Mouse (Mus musculus) stomach, embryonic 16.5 days (tissue): ENCODE data around the gene Lrp6. TPM values are rescaled to one million over a fixed set of nuclear protein-coding genes. Genes with fewer than 3 reads are reported as not detected.
A peak's percentile ranks its signal among the peaks of the same experiment; 100 is the strongest.

Source experiments
- ATAC-seq: fragments of 200-750 bp; cut with Nextera tagmentation; 2 replicates; pipeline ENCODE4 v1.8.0; 2017; ENCODE audit warnings: moderate number of reproducible peaks, moderate TSS enrichment; ENCODE audit not compliant: insufficient read depth, low FRiP score
- H3K27ac ChIP-seq: fragments of 300-500 bp; sonication (generic); 2 replicates; pipeline ENCODE4 v1.5.1; 2014; ENCODE audit warnings: low read length
- H3K27me3 ChIP-seq: fragments of 300-500 bp; sonication (generic); 2 replicates; pipeline ENCODE4 v1.6.1; 2014; ENCODE audit warnings: low read length, control low read depth, mixed read lengths; ENCODE audit not compliant: control insufficient read depth, insufficient read depth
- H3K36me3 ChIP-seq: fragments of 300-500 bp; sonication (generic); 2 replicates; pipeline ENCODE4 v1.6.1; 2014; ENCODE audit warnings: low read length; ENCODE audit not compliant: control insufficient read depth, insufficient read depth
- H3K4me1 ChIP-seq: fragments of 300-500 bp; sonication (generic); 2 replicates; pipeline ENCODE4 v1.6.1; 2014; ENCODE audit warnings: low read length, control low read depth, mixed read lengths; ENCODE audit not compliant: control insufficient read depth, insufficient read depth
- H3K4me2 ChIP-seq: fragments of 300-500 bp; sonication (generic); 2 replicates; pipeline ENCODE4 v1.6.1; 2014; ENCODE audit warnings: low read depth, low read length, mixed read lengths
- H3K4me3 ChIP-seq: fragments of 300-500 bp; sonication (generic); replicated peaks from 2 replicates; pipeline ENCODE4 v1.5.1; 2014; ENCODE audit warnings: mild to moderate bottlenecking, low read length
- H3K9ac ChIP-seq: fragments of 300-500 bp; sonication (generic); 2 replicates; pipeline ENCODE4 v1.6.1; 2014; ENCODE audit warnings: low read length
- H3K9me3 ChIP-seq: fragments of 300-500 bp; sonication (generic); replicated peaks from 2 replicates; pipeline ENCODE4 v1.6.1; 2016; ENCODE audit warnings: low read length, control low read depth; ENCODE audit not compliant: control insufficient read depth
- WGBS: fragments of 180-500 bp; shearing (Covaris S2); extraction: QIAGEN DNeasy Blood & Tissue Kit; methylation state at CpG from one replicate; pipeline ENCODE4 v1.1.7; 2014; 5-methylcytosine and 5-hydroxymethylcytosine counted together
- polyA plus RNA-seq: library from polyadenylated mRNA; unstranded; fragments of >200 nt; fragmentation: Nextera tagmentation; extraction: Ambion mirVana; gene quantifications from 2 replicates; pipeline ENCODE4 v1.2.1, GENCODE M21; 2015

Lrp6 gene
- polyA plus RNA-seq, 1 experiment from 2014 or later, result 17.4 TPM

DNA sequence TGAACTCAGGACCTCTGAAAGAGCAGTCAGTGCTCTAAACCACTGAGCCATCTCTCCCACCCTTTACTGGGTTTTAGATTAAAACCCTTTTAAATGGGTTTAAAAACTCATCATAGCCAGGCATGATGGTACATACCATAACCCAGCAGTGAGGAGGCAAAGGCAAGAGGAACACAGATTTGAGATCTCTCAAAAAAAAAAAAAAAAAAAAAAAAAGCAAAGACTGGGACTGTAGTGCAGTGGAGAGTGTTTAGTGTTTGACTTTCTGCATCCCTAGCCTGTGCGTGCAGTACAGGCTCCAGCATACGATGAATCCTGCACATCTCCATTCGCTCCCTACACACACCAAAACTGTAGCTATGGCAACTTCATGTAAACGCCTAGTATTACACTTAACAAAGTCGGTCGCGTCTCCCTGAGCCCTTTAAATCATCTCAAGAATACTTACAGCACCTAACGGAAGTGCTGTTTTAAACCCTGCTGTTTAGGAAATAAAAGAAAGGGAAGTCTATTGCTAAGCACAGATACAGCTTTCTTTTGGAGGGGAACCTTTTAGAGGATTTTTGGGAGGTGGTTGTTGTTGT, 8.1 kb downstream of the Lrp6 start:
- no peaks in the 10 kb centered on the region for H3K36me3 ChIP-seq
- 40% methylated on average over 8 of the region's 8 CpGs for WGBS
- H3K4me2 ChIP-seq, result no peak overlapping the region
- H3K27me3 ChIP-seq, result no peaks in the 10 kb centered on the region
- no peak overlapping the region for H3K4me3 ChIP-seq
- peaks cover 36% of the 10 kb centered on the region for H3K4me1 ChIP-seq
- no peak for ATAC-seq
- H3K9ac ChIP-seq, result no peak overlapping the region
- H3K9me3 ChIP-seq, result no peaks in the 10 kb centered on the region
- H3K27ac ChIP-seq, result no peak overlapping the region

DNA sequence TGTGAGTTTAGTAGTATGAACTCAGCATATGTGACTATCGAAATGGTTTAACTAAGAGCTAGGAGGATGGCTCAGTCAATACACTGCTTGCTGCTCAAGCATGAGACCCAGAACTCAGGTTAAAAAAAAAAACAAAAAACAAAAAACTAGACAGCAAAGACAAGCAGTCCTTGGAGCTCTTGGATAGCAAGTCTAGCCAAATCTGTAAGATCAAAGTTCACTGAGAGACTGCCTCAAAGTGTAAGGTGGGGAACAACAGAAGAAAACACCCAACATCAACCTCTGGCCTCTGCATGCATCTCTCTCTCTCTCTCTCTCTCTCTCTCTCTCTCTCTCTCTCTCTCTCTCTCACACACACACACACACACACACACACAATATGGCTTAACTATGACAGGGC, 9.7 kb downstream of the Lrp6 start:
- Histone ChIP-seq H3K4me1 (peaks cover 31% of the 10 kb centered on the region), H3K4me2 (no peak overlapping the region), H3K4me3 (no peak overlapping the region), H3K9me3 (no peaks in the 10 kb centered on the region), H3K27me3 (no peaks in the 10 kb centered on the region), H3K36me3 (no peaks in the 10 kb centered on the region), H3K9ac (no peak overlapping the region), H3K27ac (no peak overlapping the region)
- ATAC-seq, result no peak
- 86% methylated on average over 1 of the region's 1 CpGs for WGBS

DNA sequence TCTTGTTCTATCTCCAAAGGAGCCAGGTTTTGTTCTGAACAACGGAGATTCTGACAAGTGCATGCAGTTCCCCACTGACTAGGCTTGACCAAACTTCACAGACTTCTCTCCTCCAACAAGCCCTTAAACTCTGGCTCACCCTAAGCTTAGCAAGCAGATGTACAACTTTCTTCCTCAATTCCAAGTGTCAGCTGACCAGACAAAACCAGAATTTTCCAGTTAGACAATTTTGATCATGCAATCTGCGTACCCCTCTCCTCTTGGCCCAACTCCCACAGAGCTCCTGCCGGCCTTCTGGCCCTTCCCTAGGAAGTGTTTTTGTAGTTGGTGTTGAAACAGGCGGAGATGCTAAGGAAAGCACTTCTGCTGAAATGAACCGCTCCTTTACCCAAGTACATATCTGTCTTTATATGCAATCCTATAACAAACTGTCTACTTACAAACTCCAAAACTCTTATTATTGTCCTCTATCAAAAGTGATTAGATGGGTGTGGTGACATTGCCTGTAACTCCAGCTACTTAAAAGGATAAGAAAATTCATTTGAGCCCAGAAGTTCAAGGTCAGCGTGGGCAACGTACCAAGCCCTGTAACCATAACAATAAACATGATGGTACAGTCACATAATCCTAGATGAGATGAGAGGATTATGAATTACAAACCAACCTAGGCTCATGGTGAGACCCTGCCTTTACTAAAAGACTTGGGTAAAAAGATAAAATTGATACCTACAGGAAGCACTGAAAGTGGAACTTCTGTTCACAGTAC, 10.4 kb downstream of the Lrp6 start:
- Histone ChIP-seq H3K9me3 (no peaks in the 10 kb centered on the region), H3K27me3 (no peaks in the 10 kb centered on the region), H3K4me3 (no peak overlapping the region), H3K27ac (no peak overlapping the region), H3K4me1 (peaks cover 31% of the 10 kb centered on the region), H3K9ac (no peak overlapping the region), H3K36me3 (no peaks in the 10 kb centered on the region), H3K4me2 (no peak overlapping the region)
- peak; percentile 10; the same call in 1 of the 2 replicates for ATAC-seq
- WGBS, result 55% methylated on average over 7 of the region's 7 CpGs

DNA sequence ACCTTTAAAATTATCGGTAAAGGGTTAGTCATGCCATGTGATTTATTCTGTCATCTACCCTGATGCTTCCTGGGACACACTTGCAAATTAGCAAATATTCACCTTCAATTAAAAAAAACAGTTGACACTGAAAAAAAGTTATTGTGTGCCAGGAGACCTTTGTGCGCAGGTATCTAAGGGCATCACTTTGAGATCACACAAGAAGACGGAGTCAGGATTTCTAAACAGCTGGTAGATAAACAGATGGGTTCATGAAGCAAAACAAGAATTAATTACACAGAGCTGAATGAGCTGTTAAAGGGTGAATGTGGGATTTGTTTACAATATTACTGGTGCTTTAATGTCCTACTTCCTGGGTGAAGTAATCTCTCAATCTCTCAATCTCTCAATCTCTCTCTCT, 11.6 kb downstream of the Lrp6 start:
- no peak for ATAC-seq
- no peaks in the 10 kb centered on the region for H3K27me3 ChIP-seq
- no peak overlapping the region for H3K9ac ChIP-seq
- no peaks in the 10 kb centered on the region for H3K36me3 ChIP-seq
- H3K4me3 ChIP-seq, result no peak overlapping the region
- H3K4me1 ChIP-seq, result peaks cover 28% of the 10 kb centered on the region
- no peaks in the 10 kb centered on the region for H3K9me3 ChIP-seq
- no peak overlapping the region for H3K4me2 ChIP-seq
- WGBS, result 67% methylated on average over 3 of the region's 3 CpGs
- H3K27ac ChIP-seq, result no peak overlapping the region

DNA sequence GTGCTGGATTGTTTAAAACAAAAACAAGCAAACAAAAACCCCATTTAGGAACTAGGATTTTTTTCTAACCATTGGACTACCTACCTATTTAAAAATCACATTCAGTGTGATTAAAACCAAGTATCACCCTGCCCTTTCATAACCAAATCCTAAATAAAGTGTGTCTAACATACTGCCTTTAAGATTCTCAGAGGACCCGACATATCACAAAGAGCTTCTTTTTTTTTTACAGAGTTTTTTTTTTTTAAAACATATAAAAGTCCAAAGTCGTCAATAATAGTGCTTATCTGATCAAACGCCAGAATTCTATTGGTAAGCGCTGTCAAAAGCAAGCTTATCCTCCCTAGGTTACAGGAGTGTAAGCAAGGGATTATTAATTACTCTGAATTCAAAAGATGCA, 12.5 kb downstream of the Lrp6 start:
- no peak overlapping the region for H3K27ac ChIP-seq
- no peaks in the 10 kb centered on the region for H3K36me3 ChIP-seq
- H3K27me3 ChIP-seq, result no peaks in the 10 kb centered on the region
- no peak overlapping the region for H3K4me2 ChIP-seq
- no peak overlapping the region for H3K4me3 ChIP-seq
- no peak overlapping the region for H3K9ac ChIP-seq
- ATAC-seq, result no peak
- WGBS, result 51% methylated on average over 4 of the region's 4 CpGs
- peaks cover 23% of the 10 kb centered on the region for H3K4me1 ChIP-seq
- no peaks in the 10 kb centered on the region for H3K9me3 ChIP-seq

DNA sequence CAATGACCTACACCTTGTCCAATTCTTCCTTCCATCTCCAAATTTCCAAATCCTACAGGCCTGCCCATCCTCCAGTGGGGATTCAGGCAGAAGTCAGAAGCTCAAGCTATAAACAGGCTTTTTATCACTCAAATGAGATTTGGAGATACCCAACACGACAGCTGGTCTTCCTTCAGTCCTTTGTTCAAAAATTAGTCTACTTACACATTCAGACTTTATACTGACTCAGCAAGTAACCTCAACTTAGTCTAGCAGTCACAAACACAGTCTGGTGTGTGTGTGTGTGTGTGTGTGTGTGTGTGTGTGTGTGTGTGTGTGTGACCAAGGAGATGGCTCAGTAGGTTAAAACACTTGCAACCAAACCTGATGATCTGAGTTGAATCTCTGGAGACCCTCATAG, 15.8 kb downstream of the Lrp6 start:
- H3K4me1 ChIP-seq, result peaks cover 12% of the 10 kb centered on the region
- H3K4me3 ChIP-seq, result no peak overlapping the region
- ATAC-seq, result no peak
- H3K36me3 ChIP-seq, result no peaks in the 10 kb centered on the region
- no peak overlapping the region for H3K27ac ChIP-seq
- no peaks in the 10 kb centered on the region for H3K27me3 ChIP-seq
- no peak overlapping the region for H3K9ac ChIP-seq
- H3K4me2 ChIP-seq, result no peak overlapping the region
- 45% methylated on average over 1 of the region's 1 CpGs for WGBS
- H3K9me3 ChIP-seq, result no peaks in the 10 kb centered on the region

DNA sequence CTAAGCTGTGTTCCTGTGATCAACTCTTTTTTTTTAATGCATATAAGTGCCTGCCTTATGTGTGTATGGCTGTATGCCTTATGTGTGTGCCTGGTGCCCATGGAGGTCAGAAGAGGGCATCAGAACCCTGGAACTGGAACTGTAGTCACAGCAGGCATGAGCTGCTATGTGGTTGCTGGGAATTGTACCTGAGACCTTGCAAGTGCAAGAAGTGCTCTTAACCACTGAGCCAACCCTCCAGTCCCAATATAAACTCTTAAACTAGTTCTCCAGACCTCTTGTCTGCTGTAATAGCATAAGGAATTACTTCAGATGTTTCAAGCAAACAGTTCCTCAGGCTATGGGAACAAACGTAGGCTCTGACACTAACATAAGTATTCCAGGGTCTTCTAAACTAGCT, 16.4 kb downstream of the Lrp6 start:
- no peaks in the 10 kb centered on the region for H3K9me3 ChIP-seq
- H3K4me3 ChIP-seq, result no peak overlapping the region
- H3K27ac ChIP-seq, result no peak overlapping the region
- H3K4me2 ChIP-seq, result no peak overlapping the region
- no peak overlapping the region for H3K9ac ChIP-seq
- no peak for ATAC-seq
- H3K27me3 ChIP-seq, result no peaks in the 10 kb centered on the region
- peaks cover 8% of the 10 kb centered on the region for H3K4me1 ChIP-seq
- H3K36me3 ChIP-seq, result no peaks in the 10 kb centered on the region
- WGBS, result 71% methylated on average over 1 of the region's 1 CpGs

DNA sequence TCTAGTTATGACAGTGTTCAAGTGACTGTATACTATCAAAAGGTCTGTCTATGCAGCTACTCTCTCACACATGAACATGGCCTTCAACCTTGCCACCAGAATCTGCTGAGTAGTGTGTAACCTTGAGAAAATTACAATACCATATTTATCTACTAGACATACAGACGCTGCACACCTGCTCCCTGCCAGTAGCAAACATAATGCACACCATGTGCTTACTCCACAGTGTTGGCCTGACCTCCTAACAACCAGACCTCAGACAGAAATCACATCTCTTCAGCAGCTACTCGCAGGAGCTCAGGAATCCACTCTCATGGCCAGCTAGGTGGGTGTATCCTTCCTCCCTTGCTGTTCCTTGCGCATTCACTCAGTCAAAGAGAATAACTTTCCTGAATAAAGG, 21.9 kb downstream of the Lrp6 start:
- no peak overlapping the region for H3K4me3 ChIP-seq
- no peaks in the 10 kb centered on the region for H3K9me3 ChIP-seq
- WGBS, result 46% methylated on average over 3 of the region's 3 CpGs
- no peaks in the 10 kb centered on the region for H3K27me3 ChIP-seq
- H3K4me2 ChIP-seq, result no peak overlapping the region
- no peak for ATAC-seq
- no peak overlapping the region for H3K9ac ChIP-seq
- no peak overlapping the region for H3K27ac ChIP-seq
- peaks cover 11% of the 10 kb centered on the region for H3K4me1 ChIP-seq
- H3K36me3 ChIP-seq, result no peaks in the 10 kb centered on the region

DNA sequence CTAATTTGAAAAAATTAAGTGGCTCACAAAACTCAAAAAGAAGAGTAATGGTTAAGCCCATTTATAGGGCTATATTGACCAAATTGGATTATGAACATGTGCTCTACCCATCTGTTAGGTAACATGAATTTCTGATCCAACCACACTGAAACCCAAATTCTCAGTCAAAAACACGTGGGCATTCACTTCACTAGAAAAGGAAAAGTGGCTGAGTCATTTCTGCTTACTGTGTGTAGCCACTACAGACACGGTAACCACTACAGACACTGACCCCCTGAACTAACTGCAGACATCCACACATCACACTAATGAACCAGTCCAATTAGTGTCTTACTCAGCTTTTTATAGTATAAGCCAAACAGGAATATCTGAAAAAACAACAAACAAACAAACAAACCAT, 22.7 kb downstream of the Lrp6 start:
- ATAC-seq, result no peak
- Histone ChIP-seq H3K4me3 (no peak overlapping the region), H3K27ac (no peak overlapping the region), H3K27me3 (no peaks in the 10 kb centered on the region), H3K9me3 (no peaks in the 10 kb centered on the region), H3K4me1 (peaks cover 11% of the 10 kb centered on the region), H3K9ac (no peak overlapping the region), H3K4me2 (no peak overlapping the region), H3K36me3 (no peaks in the 10 kb centered on the region)
- 57% methylated on average over 2 of the region's 2 CpGs for WGBS
